Mouse (Mus musculus) regulatory T cell (primary cell): ENCODE measurements around the gene Crtc2.
"Not testable (repeated sequence)": the region's sequence is repeated elsewhere in the genome, so short reads cannot be mapped to it uniquely, and the experiment has no call there.

Experiments used
- in situ Hi-C: fragments of 300-600 bp; cut with MboI, MseI; formaldehyde crosslinking; loops from one replicate; pipeline ENCODE4 v1.15.1; 2025; ENCODE audit warnings: high pct_unique_total_duplicates

Gene Crtc2

GRCm38 (mm10) chr3:90241669-90242358 is 12.1 kb upstream of the Crtc2 start:
- in situ Hi-C loops: no loop called here

DNA sequence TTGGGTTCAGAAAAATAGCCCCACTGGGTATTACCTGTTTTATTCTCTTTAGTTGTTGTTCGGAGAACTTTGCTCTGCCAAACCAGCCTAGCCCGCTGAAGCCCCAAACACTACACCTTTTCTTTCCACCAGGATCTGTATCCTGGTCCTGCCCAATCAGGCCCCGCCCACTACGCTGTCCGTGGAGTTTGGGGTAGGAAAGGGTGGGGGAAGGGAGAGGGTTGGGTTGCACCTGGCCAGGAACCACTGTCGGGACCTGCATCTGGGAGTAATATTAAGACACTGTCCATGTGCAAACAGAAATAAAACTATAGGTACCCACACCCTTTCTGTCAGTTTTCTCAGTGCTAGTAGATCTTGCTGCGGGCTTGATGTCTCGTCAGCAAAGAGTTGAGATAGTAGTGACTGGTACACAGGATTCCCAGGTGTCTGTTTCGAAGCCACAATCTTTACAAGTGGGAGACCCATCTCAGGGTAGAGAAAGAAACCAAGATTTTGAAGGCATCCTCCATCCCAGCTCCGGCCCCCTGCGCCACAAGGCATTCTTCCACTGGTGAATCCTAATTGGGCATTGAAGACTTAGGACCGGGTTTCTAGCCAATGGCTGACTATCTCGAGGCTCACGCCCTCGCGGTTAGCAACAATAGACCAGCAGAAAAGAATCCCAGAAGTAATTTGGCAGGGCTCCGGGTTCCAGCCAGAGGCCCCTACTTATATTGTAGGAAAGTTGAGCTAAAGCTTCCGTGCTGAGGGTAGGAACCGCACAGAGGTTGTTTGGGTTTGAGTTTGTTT is 10.8 kb upstream of the Crtc2 start, which contains the start of gene Creb3l4:
Gene Creb3l4 (minus strand): TSS at position 529 of the 792 bp plus-strand sequence.
- in situ Hi-C loops: no loop called here

- in situ Hi-C loops: no loop called here
Measured at GRCm38 (mm10) chr3:90245406-90245805, 8.6 kb upstream of the Crtc2 start.

GRCm38 (mm10) chr3:90247630-90247959 is 6.4 kb upstream of the Crtc2 start:
- in situ Hi-C loops: no loop called here

GRCm38 (mm10) chr3:90247960-90248745 is 5.8 kb upstream of the Crtc2 start, which contains the start of gene Slc39a1:
Slc39a1 (plus strand) TSS chr3:90248172.
- in situ Hi-C loops: no loop called here

GRCm38 (mm10) chr3:90248746-90249100 is 5.2 kb upstream of the Crtc2 start:
- in situ Hi-C loops: no loop called here

DNA sequence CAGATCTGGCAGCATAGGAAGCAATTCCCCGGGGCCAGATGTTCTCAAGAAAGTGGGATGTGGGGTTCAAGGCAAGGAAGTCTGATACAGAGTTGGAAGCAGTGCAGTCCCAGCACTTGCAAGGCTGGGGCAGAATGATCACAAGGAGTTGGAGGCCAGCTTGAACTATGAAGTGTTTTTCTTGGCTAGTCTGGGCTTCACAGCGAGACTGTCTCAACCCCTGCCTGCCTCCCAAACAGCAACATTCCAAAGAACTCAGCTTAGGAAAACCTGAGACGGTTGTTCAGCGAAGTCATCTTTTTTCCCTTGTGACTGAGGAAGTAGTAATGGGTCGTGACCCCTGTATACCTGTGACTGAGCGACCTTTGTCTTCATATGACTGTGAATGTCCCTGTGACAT is 3.2 kb upstream of the Crtc2 start:
- in situ Hi-C loops: no loop called here

DNA sequence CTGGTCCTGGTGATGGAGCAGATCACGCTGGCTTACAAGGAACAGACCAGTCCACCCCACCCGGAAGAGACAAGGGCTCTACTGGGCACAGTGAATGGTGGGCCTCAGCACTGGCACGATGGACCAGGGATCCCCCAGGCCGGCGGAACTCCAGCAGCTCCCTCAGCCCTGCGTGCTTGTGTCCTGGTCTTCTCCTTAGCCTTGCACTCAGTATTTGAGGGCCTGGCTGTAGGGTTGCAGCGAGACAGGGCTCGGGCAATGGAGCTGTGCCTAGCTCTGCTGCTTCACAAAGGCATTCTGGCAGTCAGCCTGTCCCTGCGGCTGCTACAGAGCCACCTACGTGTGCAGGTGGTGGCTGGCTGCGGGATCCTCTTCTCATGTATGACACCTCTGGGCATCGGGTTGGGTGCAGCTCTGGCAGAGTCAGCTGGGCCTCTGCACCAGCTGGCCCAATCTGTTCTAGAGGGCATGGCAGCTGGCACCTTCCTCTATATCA is 2.2 kb upstream of the Crtc2 start:
- in situ Hi-C loops: not testable (repeated sequence)

DNA sequence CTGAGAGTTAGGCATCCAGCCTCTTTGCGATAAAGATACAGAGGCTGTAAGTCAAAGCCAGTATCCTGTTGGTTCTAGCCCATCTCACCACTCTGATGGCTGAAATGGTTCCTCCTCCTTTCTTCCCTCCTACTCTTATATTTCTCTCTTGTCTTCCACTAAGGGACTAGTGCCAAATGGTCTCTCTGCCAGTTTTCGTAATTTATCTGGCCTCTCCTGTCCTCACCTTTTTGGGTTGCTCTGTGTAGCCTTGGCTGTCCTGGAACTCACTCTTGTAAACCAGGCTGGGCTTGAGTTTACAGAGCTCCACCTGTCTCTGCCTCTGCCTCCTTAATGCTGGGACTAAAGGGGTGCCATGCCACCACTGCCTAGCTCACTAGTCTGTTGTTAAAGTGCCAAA is 1.3 kb upstream of the Crtc2 start:
- in situ Hi-C loops: not testable (repeated sequence)

DNA sequence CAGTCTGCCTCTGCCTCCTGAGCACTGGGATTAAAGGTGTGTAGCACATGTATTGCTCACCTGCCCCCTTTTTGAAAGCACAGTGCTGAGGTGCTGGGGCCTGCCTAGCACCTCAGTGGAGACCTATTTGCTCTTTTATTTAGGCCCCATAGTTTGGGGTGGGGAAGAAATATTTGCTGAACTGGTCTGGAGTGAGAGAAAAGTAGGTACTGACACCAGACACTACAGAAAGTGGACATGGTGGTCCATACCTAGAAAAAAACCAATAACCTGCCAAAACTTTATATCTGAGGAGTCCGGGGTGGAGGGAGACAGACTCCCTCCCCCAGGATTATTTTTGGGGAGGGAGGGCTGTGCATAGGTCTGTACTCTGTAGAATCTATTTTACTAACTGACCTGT is 789 bp upstream of the Crtc2 start:
- in situ Hi-C loops: not testable (repeated sequence)

GRCm38 (mm10) chr3:90254419-90255193 is 643 bp downstream of the Crtc2 start:
- in situ Hi-C loops: no loop called here

- in situ Hi-C loops: no loop called here
Measured at GRCm38 (mm10) chr3:90255194-90255565, 1.2 kb downstream of the Crtc2 start.

DNA sequence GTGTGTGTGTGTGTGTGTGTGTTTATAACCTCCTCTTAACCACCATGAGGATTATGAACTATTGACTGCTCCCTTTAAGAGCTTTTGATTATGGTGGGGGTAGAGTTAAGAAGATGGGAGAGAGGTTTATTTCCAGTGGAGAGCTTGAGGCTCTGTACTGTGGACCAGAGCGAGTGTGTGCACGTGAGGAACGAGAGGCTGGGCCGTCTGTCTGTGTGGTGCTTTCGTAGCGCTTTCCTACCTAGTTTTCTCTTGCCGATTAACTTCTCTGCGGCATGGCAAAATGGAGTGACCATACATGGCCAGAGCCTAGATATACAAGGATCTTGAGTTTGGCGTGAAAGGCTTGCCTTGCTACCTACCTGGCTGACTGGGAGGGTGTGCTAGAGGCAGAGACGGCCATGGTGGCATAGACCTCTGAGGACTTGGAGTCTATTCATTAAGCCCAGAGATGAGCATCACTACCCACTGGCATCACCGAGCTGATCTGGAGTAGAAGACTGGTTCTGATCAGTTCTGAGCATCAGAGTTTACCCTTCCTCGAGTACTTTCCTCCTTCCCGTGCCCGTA is 1.9 kb downstream of the Crtc2 start:
- in situ Hi-C loops: no loop called here

DNA sequence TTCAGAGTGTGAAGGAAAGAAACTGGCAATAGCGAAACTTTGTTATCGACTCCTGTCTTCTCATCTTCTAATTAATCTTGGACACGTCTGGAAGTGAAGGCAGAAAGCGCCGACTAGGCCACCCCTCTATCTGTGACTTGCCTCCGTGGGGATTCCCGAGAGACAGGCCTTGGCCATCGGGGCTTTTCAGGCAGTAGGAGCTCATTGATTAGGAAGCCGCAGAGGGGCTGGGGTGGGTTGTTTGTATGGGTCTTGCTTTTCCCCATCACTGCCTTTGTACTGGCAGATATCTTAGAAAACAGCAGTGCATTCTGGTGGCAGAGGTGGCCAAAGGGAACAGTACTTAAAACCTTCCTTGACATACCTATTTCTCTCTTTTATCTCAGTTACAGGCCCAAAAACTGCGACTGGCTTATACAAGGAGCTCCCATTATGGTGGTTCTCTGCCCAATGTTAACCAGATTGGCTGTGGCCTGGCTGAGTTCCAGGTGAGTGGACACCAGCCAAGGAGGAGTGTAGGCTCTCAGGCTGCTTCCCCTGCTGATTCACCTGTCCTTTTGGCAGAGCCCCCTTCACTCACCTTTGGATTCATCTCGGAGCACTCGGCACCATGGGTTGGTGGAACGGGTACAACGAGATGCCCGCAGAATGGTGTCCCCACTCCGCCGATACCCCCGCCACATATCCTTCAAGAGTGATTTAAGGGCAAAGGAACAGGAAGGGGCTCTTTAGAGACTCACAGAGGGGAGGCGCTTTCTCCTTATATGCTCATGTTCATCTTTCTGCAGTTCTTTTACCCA is 3.0 kb downstream of the Crtc2 start:
- in situ Hi-C loops: no loop called here

DNA sequence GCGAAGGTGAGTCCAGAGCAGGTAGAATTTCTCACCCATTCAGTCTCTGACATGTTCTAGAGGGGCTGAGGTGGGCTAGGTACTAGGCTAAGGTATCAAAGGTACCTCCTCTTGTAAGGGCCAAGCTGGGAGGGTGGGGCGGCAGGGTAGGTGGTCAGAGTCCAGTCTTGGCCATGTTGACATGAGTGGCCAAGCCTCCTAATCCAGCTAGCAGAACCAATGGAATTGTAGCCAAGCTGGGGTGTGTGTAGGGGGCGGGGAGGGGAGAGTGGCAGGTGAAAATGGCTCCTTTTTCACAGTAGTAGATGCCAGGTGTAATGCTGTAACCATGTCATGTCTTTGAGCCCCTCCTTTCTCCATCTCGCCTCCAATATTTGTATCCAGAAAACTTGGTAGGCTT is 4.6 kb downstream of the Crtc2 start:
- in situ Hi-C loops: no loop called here

DNA sequence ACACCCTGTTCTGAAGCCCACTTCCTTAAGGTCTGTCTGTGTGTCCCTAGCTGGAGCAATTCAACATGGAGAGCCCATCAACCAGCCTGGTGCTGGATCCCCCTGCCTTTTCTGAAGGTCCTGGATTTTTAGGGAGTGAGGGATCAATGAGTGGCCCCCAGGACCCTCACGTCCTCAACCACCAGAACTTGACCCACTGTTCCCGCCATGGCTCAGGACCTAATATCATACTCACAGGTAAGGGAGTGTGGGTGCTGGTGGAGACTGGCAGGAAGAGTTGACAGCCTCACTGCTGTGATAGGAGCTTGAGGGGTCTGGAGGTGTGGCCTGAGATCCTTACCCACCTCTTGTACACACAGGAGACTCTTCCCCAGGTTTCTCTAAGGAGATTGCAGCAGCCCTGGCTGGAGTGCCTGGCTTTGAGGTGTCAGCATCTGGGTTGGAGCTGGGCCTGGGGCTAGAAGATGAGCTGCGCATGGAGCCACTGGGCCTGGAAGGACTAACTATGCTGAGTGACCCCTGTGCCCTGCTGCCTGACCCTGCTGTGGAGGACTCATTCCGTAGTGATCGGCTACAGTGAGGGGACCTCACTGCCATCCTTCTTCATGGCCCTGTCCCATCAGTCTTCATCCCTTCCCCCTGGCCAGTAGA is 9.3 kb downstream of the Crtc2 start:
- in situ Hi-C loops: loop anchor here (5.0 kb wide), 1 partner anchor 41 kb away; no protein-coding TSS in a partner anchor

- in situ Hi-C loops: loop anchor here (5.0 kb wide), 1 partner anchor 42 kb away; no protein-coding TSS in a partner anchor
Measured at GRCm38 (mm10) chr3:90264687-90265033, 10.7 kb downstream of the Crtc2 start.

- in situ Hi-C loops: no loop called here
Measured at GRCm38 (mm10) chr3:90265034-90265931, 11.3 kb downstream of the Crtc2 start, which contains the start of gene Dennd4b. Dennd4b (plus strand) TSS chr3:90265185.
